9 mouse cellular contexts compared by ENCODE assay signal in genomic region chr9:56324576-56325355, GRCm38 (mm10).
DNase-seq lines count a peak whose midpoint lies in the region; ATAC-seq lines count a peak whose summit lies in the region.
"Had no signal": no experiment of that assay in that cellular context is flagged by ENCODE, and none has a peak within 500 bp of the region (broad histone marks: within the 10 kb centered on the region; RNA-seq: fewer than 3 reads in every experiment).

No protein-coding gene starts in this region.

- no peak overlapping the region for H3K4me2 ChIP-seq in hindbrain, embryonic 16.5 days (ENCODE audit: low read length)
- peak overlapping the region; percentile 27; the same call in 1 of the 2 replicates for H3K4me2 ChIP-seq in limb, embryonic 15.5 days

- no peak for ATAC-seq in hindbrain, embryonic 16.5 days
- ATAC-seq in limb, embryonic 15.5 days (ENCODE audit: insufficient number of reproducible peaks, low FRiP score, low TSS enrichment, low read depth): no peak

- intact Hi-C loops in heart, postnatal 10 days (cut with DNase I): loop anchor here (5.0 to 10.0 kb wide), 2 partner anchors 90 to 183 kb away; partner anchors contain the start of genes Hmg20a and Peak1

- no peak overlapping the region for H3K9ac ChIP-seq in hindbrain, embryonic 16.5 days (ENCODE audit: low read depth, low read length)
- no peak overlapping the region for H3K9ac ChIP-seq in limb, embryonic 15.5 days

- H3K4me1 ChIP-seq in hindbrain, embryonic 10.5 days (replicated peaks): 0 out of 2 replicates have a peak, but pooled peaks cover 4% of the 10 kb centered on the region
- no peaks in the 10 kb centered on the region for H3K4me1 ChIP-seq in hindbrain, embryonic 16.5 days (ENCODE audit: control insufficient read depth, insufficient read depth, low read depth, low read length)
- H3K4me1 ChIP-seq in limb, embryonic 15.5 days: peaks cover 4% of the 10 kb centered on the region

- no peaks in the 10 kb centered on the region for H3K36me3 ChIP-seq in hindbrain, embryonic 10.5 days
- H3K36me3 ChIP-seq in hindbrain, embryonic 16.5 days (ENCODE audit: control insufficient read depth, insufficient read depth, low read length): no peaks in the 10 kb centered on the region
- H3K36me3 ChIP-seq in limb, embryonic 15.5 days: no peaks in the 10 kb centered on the region

- no peaks in the 10 kb centered on the region for H3K9me3 ChIP-seq in hindbrain, embryonic 10.5 days
- H3K9me3 ChIP-seq in hindbrain, embryonic 16.5 days (ENCODE audit: control insufficient read depth, low read length): no peaks in the 10 kb centered on the region
- H3K9me3 ChIP-seq in limb, embryonic 15.5 days: no peaks in the 10 kb centered on the region

- no peak overlapping the region for H3K27ac ChIP-seq in hindbrain, embryonic 10.5 days
- no peak overlapping the region for H3K27ac ChIP-seq in hindbrain, embryonic 16.5 days (ENCODE audit: low read depth, low read length)
- peak overlapping the region; percentile 54; the same call in 1 of the 2 replicates for H3K27ac ChIP-seq in limb, embryonic 15.5 days

- no peaks in the 10 kb centered on the region for H3K27me3 ChIP-seq in hindbrain, embryonic 10.5 days (ENCODE audit: insufficient read depth, poor library complexity, severe bottlenecking)
- no peaks in the 10 kb centered on the region for H3K27me3 ChIP-seq in hindbrain, embryonic 16.5 days (replicated peaks; ENCODE audit: control insufficient read depth, insufficient read depth, low read length)
- H3K27me3 ChIP-seq in limb, embryonic 15.5 days: no peaks in the 10 kb centered on the region

- no peak overlapping the region for H3K4me3 ChIP-seq in hindbrain, embryonic 10.5 days
- H3K4me3 ChIP-seq in hindbrain, embryonic 16.5 days (ENCODE audit: low read length): no peak overlapping the region
- H3K4me3 ChIP-seq in limb, embryonic 15.5 days: 0 out of 2 replicates have a peak overlapping the region, but pooled peaks have one; percentile 8
- H3K4me3 ChIP-seq: erythroblast, embryonic 14.5 days had no signal

- WGBS in hindbrain, embryonic 10.5 days: 76% methylated on average over 16 of the region's 16 CpGs
- WGBS in hindbrain, embryonic 16.5 days: 79% methylated on average over 16 of the region's 16 CpGs
- WGBS in limb, embryonic 15.5 days: 25% methylated on average over 16 of the region's 16 CpGs

- DNase-seq in hindbrain, embryonic 10.5 days (ENCODE audit: low spot score): peak; percentile 7
- peak; percentile 42 for DNase-seq in embryo, embryonic 10 days (ENCODE audit: low spot score)
- DNase-seq in heart, postnatal 10 days: peak; percentile 41 to 53
- no peak for DNase-seq in retina, embryonic 14.5 days (ENCODE audit: low spot score)
- DNase-seq in c-Kit-positive CD71-positive TER-119-positive erythroid progenitor cells, embryonic 14.5 days (ENCODE audit: low spot score): no peak
- no peak for DNase-seq in thymus, adult 18-20 months

Comparison
In these comparisons a context has a peak if more than half of its experiments do, and no peak if none do; other contexts are left out.
1. DNase-seq: peak in hindbrain, embryonic 10.5 days (single experiment), embryo, embryonic 10 days (single experiment) and heart, postnatal 10 days (2 of 2); none in retina, embryonic 14.5 days (single experiment), c-Kit-positive CD71-positive TER-119-positive erythroid progenitor cells, embryonic 14.5 days (single experiment) and thymus, adult 18-20 months (0 of 2).